Mouse (Mus musculus) kidney, adult 8-10 months (tissue): Measurements from ENCODE around the gene Phb2.
A peak's percentile ranks its signal among the peaks of the same experiment; 100 is the strongest.

ENCODE experiments used
- DNase-seq, 2 experiments: peaks; one replicate each; pipeline ENCODE4 v3.0.0; 2022

The Phb2 gene

GRCm38 (mm10) chr6:124693243-124693981, 18.7 kb upstream of the Phb2 start:
- peak; percentile 53 to 57 for DNase-seq

- peak; percentile 92 to 95 for DNase-seq
Measured at GRCm38 (mm10) chr6:124694166-124694955, 17.8 kb upstream of the Phb2 start.

GRCm38 (mm10) chr6:124696441-124697150, 15.5 kb upstream of the Phb2 start:
- no peak for DNase-seq

GRCm38 (mm10) chr6:124698751-124699150, 13.4 kb upstream of the Phb2 start:
- no peak for DNase-seq

- DNase-seq: no peak
Measured at GRCm38 (mm10) chr6:124699366-124699765, 12.8 kb upstream of the Phb2 start.

GRCm38 (mm10) chr6:124699962-124700610, 12.1 kb upstream of the Phb2 start:
- DNase-seq: peak; percentile 58 to 68

- no peak for DNase-seq
Measured at GRCm38 (mm10) chr6:124701338-124701737, 10.8 kb upstream of the Phb2 start.

- DNase-seq: no peak
Measured at GRCm38 (mm10) chr6:124702102-124702783, 9.9 kb upstream of the Phb2 start.

GRCm38 (mm10) chr6:124702784-124703103, 9.4 kb upstream of the Phb2 start:
- peak; percentile 61 to 82 for DNase-seq

GRCm38 (mm10) chr6:124703789-124704188, 8.3 kb upstream of the Phb2 start:
- DNase-seq: no peak

GRCm38 (mm10) chr6:124704417-124704816, 7.7 kb upstream of the Phb2 start:
- DNase-seq: no peak

- DNase-seq: no peak
Measured at GRCm38 (mm10) chr6:124706061-124706627, 6.0 kb upstream of the Phb2 start.

GRCm38 (mm10) chr6:124708289-124708889, 3.7 kb upstream of the Phb2 start:
- no peak for DNase-seq

- DNase-seq: no peak
Measured at GRCm38 (mm10) chr6:124712918-124713317, 782 bp downstream of the Phb2 start.

GRCm38 (mm10) chr6:124716864-124717490, 4.8 kb downstream of the Phb2 start:
- peak in 1 of 2 experiments; percentile 61 for DNase-seq

GRCm38 (mm10) chr6:124717968-124718367, 5.8 kb downstream of the Phb2 start:
- DNase-seq: no peak

GRCm38 (mm10) chr6:124718703-124719102, 6.6 kb downstream of the Phb2 start:
- DNase-seq: peak; percentile 55 to 68

- DNase-seq: no peak
Measured at GRCm38 (mm10) chr6:124719354-124719978, 7.3 kb downstream of the Phb2 start.

- no peak for DNase-seq
Measured at GRCm38 (mm10) chr6:124720904-124721303, 8.8 kb downstream of the Phb2 start.

GRCm38 (mm10) chr6:124722876-124723473, 10.8 kb downstream of the Phb2 start:
- DNase-seq: no peak
